Mouse (Mus musculus) ovary, postnatal 36 days (tissue): ENCODE data around the gene Brms1l.

Experiments
- DNase-seq: peaks from one replicate; pipeline ENCODE4 v3.0.0; 2022; ENCODE audit warnings: low spot score, mixed read lengths

The Brms1l gene

GRCm38 (mm10) chr12:55859409-55860349 is 23.6 kb downstream of the Brms1l start:
- no peak for DNase-seq

- no peak for DNase-seq
Measured at GRCm38 (mm10) chr12:55860631-55861030, 24.5 kb downstream of the Brms1l start.

GRCm38 (mm10) chr12:55867738-55868137 is 31.6 kb downstream of the Brms1l start:
- DNase-seq: no peak

- DNase-seq: no peak
Measured at GRCm38 (mm10) chr12:55869622-55870322, 33.6 kb downstream of the Brms1l start.

- DNase-seq: no peak
Measured at GRCm38 (mm10) chr12:55885449-55885848, 49.3 kb downstream of the Brms1l start.

- DNase-seq: no peak
Measured at GRCm38 (mm10) chr12:55888570-55888969, 52.4 kb downstream of the Brms1l start.

GRCm38 (mm10) chr12:55904801-55905200 is 68.7 kb downstream of the Brms1l start:
- no peak for DNase-seq

- no peak for DNase-seq
Measured at GRCm38 (mm10) chr12:55912138-55912537, 76.0 kb downstream of the Brms1l start.

GRCm38 (mm10) chr12:55913201-55913600 is 77.1 kb downstream of the Brms1l start:
- DNase-seq: no peak

GRCm38 (mm10) chr12:55916250-55916649 is 80.1 kb downstream of the Brms1l start:
- no peak for DNase-seq

GRCm38 (mm10) chr12:55917020-55917419 is 80.9 kb downstream of the Brms1l start:
- DNase-seq: no peak
